Mouse (Mus musculus) embryo, embryonic 10 days (tissue): Measurements from ENCODE around the gene Ufsp2.

ENCODE experiments used
- DNase-seq: peaks from one replicate; pipeline ENCODE4 v3.0.0-alpha.2; 2015; ENCODE audit warnings: low spot score

Gene Ufsp2

GRCm38 (mm10) chr8:46010746-46011680 lies 35.7 kb downstream of the Ufsp2 start:
- DNase-seq = peak; percentile 73

GRCm38 (mm10) chr8:46022203-46022602 lies 46.9 kb downstream of the Ufsp2 start:
- no peak for DNase-seq

- no peak for DNase-seq
Observed at GRCm38 (mm10) chr8:46022758-46023157, 47.4 kb downstream of the Ufsp2 start.

- DNase-seq = no peak
Observed at GRCm38 (mm10) chr8:46024392-46024791, 49.1 kb downstream of the Ufsp2 start.

- DNase-seq = no peak
Observed at GRCm38 (mm10) chr8:46036217-46036616, 60.9 kb downstream of the Ufsp2 start.

GRCm38 (mm10) chr8:46039666-46040065 lies 64.3 kb downstream of the Ufsp2 start:
- no peak for DNase-seq

GRCm38 (mm10) chr8:46040260-46040659 lies 64.9 kb downstream of the Ufsp2 start:
- no peak for DNase-seq
